Mouse (Mus musculus) stomach, postnatal 0 days (tissue): Measurements from ENCODE around the gene Twf2.

Source experiments
- CTCF ChIP-seq: IDR thresholded peaks from 2 replicates; pipeline ENCODE4 v1.5.1; 2016; ENCODE audit warnings: antibody characterized with exemption, low read depth, mild to moderate bottlenecking, moderate library complexity
- EP300 ChIP-seq: optimal IDR thresholded peaks from 2 replicates; pipeline ENCODE3; 2016; ENCODE audit warnings: antibody characterized with exemption

DNA sequence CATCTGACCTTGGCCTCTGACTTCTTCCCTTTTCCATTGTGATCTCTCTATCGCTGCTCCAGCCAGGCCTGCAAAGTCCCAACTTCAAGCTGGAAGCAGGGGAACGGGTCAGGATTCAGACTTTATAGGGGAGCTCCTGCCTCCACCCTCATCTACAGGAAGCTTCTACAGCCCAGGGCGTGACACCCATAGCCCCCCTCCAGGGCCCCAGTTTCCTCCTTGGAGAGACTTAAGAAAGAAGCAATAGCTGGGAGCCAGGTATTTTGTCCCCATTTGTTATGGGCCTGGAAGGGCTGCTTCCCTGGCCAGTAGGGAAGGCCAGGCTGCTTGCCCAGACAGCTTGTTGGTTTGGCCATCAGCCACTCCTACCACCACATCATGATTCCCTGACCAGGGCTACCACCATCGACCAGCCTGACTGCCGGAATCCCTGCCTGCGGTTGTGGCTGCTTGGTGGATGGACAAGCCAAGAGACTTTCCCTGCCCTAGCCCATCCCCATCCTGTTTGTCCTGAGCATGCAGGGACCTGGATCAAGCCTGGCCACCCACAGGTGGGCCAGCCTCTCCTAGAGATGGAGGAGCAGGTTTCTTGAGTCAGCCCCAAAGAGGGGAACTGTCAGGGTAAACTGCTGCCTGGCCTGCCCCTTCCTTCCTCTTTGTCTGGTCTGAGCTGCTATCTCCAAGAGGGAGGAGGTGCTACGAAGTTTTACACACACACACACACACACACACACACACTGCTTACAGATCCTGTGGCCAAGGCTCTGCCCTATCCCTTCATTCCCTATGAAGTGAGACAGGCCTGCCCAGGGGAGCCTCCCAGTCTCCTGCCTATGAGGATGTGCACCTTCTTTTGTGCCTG, 1.3 kb downstream of the Twf2 start:
- no peak for TF ChIP-seq CTCF
- TF ChIP-seq EP300: no peak
